Mouse (Mus musculus) hindbrain, embryonic 13.5 days (tissue): Measurements from ENCODE around the gene Phlpp1. TPM values are rescaled to one million over a fixed set of nuclear protein-coding genes. Genes with fewer than 3 reads are reported as not detected.

Experiments
- ATAC-seq: fragments of 200-750 bp; cut with Nextera tagmentation; 2 replicates; pipeline ENCODE4 v1.8.0; 2017; ENCODE audit warnings: moderate TSS enrichment; ENCODE audit not compliant: low FRiP score
- H3K27ac ChIP-seq: fragments of 300-500 bp; sonication (generic); 2 replicates; pipeline ENCODE4 v1.5.1; 2015; ENCODE audit warnings: inconsistent platforms, mild to moderate bottlenecking, moderate library complexity
- H3K27me3 ChIP-seq: fragments of 300-500 bp; sonication (generic); 2 replicates; pipeline ENCODE4 v1.6.1; 2015; ENCODE audit warnings: mild to moderate bottlenecking, inconsistent platforms
- H3K36me3 ChIP-seq: fragments of 300-500 bp; sonication (generic); 2 replicates; pipeline ENCODE4 v1.6.1; 2015; ENCODE audit warnings: mild to moderate bottlenecking, inconsistent platforms
- H3K4me1 ChIP-seq: fragments of 300-500 bp; sonication (generic); replicated peaks from 2 replicates; pipeline ENCODE4 v1.6.1; 2015; ENCODE audit warnings: inconsistent platforms
- H3K4me2 ChIP-seq: fragments of 300-500 bp; sonication (generic); 2 replicates; pipeline ENCODE4 v1.6.1; 2015; ENCODE audit warnings: inconsistent platforms, mild to moderate bottlenecking, moderate library complexity
- H3K4me3 ChIP-seq: fragments of 300-500 bp; sonication (generic); 2 replicates; pipeline ENCODE4 v1.5.1; 2015; ENCODE audit warnings: mild to moderate bottlenecking, inconsistent platforms
- H3K9ac ChIP-seq: fragments of 300-500 bp; sonication (generic); 2 replicates; pipeline ENCODE4 v1.6.1; 2015; ENCODE audit warnings: mild to moderate bottlenecking, inconsistent platforms
- H3K9me3 ChIP-seq: fragments of 300-500 bp; sonication (generic); 2 replicates; pipeline ENCODE4 v1.6.1; 2016; ENCODE audit warnings: inconsistent platforms
- WGBS: fragments of 180-500 bp; shearing (Covaris S2); methylation state at CpG from one replicate; pipeline ENCODE4 v1.1.7; 2015; 5-methylcytosine and 5-hydroxymethylcytosine counted together
- polyA plus RNA-seq: library from polyadenylated mRNA; unstranded; fragments of >200 nt; fragmentation: Nextera tagmentation; extraction: Ambion mirVana; gene quantifications from 2 replicates; pipeline ENCODE4 v1.2.1, GENCODE M21; 2015

Gene Phlpp1
- polyA plus RNA-seq, 1 experiment from 2014 or later, result 6.8 TPM

- WGBS, result 82% methylated on average over 3 of the region's 3 CpGs
- no peak for ATAC-seq
Observed at GRCm38 (mm10) chr1:106349116-106349515, 177.6 kb downstream of the Phlpp1 start.

GRCm38 (mm10) chr1:106351512-106351911 is 180.0 kb downstream of the Phlpp1 start:
- no peak overlapping the region for H3K9ac ChIP-seq
- H3K36me3 ChIP-seq, result peaks cover 18% of the 10 kb centered on the region
- H3K4me2 ChIP-seq, result no peak overlapping the region
- ATAC-seq, result no peak
- H3K4me3 ChIP-seq, result no peak overlapping the region
- H3K4me1 ChIP-seq, result no peaks in the 10 kb centered on the region
- no peak overlapping the region for H3K27ac ChIP-seq
- H3K27me3 ChIP-seq, result no peaks in the 10 kb centered on the region
- H3K9me3 ChIP-seq, result no peaks in the 10 kb centered on the region
- WGBS, result 87% methylated on average over 2 of the region's 2 CpGs

More at GRCm38 (mm10) chr1:106349116-106349515, 177.6 kb downstream of the Phlpp1 start:
- H3K9me3 ChIP-seq, result no peaks in the 10 kb centered on the region
- H3K27me3 ChIP-seq, result no peaks in the 10 kb centered on the region
- H3K36me3 ChIP-seq, result peaks cover 30% of the 10 kb centered on the region
- H3K9ac ChIP-seq, result no peak overlapping the region
- H3K4me1 ChIP-seq, result no peaks in the 10 kb centered on the region
- no peak overlapping the region for H3K27ac ChIP-seq
- no peak overlapping the region for H3K4me2 ChIP-seq
- H3K4me3 ChIP-seq, result no peak overlapping the region

- Histone ChIP-seq H3K9ac (no peak overlapping the region), H3K4me3 (no peak overlapping the region), H3K27me3 (no peaks in the 10 kb centered on the region), H3K9me3 (no peaks in the 10 kb centered on the region), H3K4me1 (no peaks in the 10 kb centered on the region), H3K27ac (no peak overlapping the region), H3K4me2 (no peak overlapping the region), H3K36me3 (peaks cover 12% of the 10 kb centered on the region)
- no peak for ATAC-seq
- WGBS, result 90% methylated on average over 2 of the region's 2 CpGs
Observed at GRCm38 (mm10) chr1:106352801-106353511, 181.4 kb downstream of the Phlpp1 start.

- 89% methylated on average over 4 of the region's 4 CpGs for WGBS
Observed at GRCm38 (mm10) chr1:106353993-106354392, 182.4 kb downstream of the Phlpp1 start.

GRCm38 (mm10) chr1:106359474-106359873 is 187.9 kb downstream of the Phlpp1 start:
- no peak for ATAC-seq
- H3K4me1 ChIP-seq, result no peaks in the 10 kb centered on the region
- peaks cover 16% of the 10 kb centered on the region for H3K36me3 ChIP-seq
- no peak overlapping the region for H3K4me3 ChIP-seq
- H3K27me3 ChIP-seq, result no peaks in the 10 kb centered on the region
- no peak overlapping the region for H3K4me2 ChIP-seq
- H3K27ac ChIP-seq, result no peak overlapping the region
- no peaks in the 10 kb centered on the region for H3K9me3 ChIP-seq
- no peak overlapping the region for H3K9ac ChIP-seq

More at GRCm38 (mm10) chr1:106353993-106354392, 182.4 kb downstream of the Phlpp1 start:
- Histone ChIP-seq H3K4me1 (no peaks in the 10 kb centered on the region), H3K36me3 (peaks cover 13% of the 10 kb centered on the region), H3K27me3 (no peaks in the 10 kb centered on the region), H3K4me2 (no peak overlapping the region), H3K27ac (no peak overlapping the region), H3K9ac (no peak overlapping the region), H3K9me3 (no peaks in the 10 kb centered on the region), H3K4me3 (no peak overlapping the region)
- no peak for ATAC-seq

GRCm38 (mm10) chr1:106362841-106363604 is 191.5 kb downstream of the Phlpp1 start:
- H3K4me3 ChIP-seq, result no peak overlapping the region
- no peaks in the 10 kb centered on the region for H3K27me3 ChIP-seq
- no peak overlapping the region for H3K4me2 ChIP-seq
- H3K4me1 ChIP-seq, result no peaks in the 10 kb centered on the region
- no peak for ATAC-seq
- 86% methylated on average over 3 of the region's 3 CpGs for WGBS
- H3K9ac ChIP-seq, result no peak overlapping the region
- H3K27ac ChIP-seq, result no peak overlapping the region
- no peaks in the 10 kb centered on the region for H3K9me3 ChIP-seq
- peaks cover 17% of the 10 kb centered on the region for H3K36me3 ChIP-seq

GRCm38 (mm10) chr1:106369330-106369729 is 197.8 kb downstream of the Phlpp1 start:
- WGBS, result 86% methylated on average over 3 of the region's 3 CpGs
- H3K27ac ChIP-seq, result no peak overlapping the region
- peaks cover 16% of the 10 kb centered on the region for H3K36me3 ChIP-seq
- no peak overlapping the region for H3K4me3 ChIP-seq
- no peaks in the 10 kb centered on the region for H3K4me1 ChIP-seq
- no peak overlapping the region for H3K4me2 ChIP-seq
- H3K27me3 ChIP-seq, result no peaks in the 10 kb centered on the region
- no peak for ATAC-seq
- no peaks in the 10 kb centered on the region for H3K9me3 ChIP-seq
- no peak overlapping the region for H3K9ac ChIP-seq

GRCm38 (mm10) chr1:106372446-106372845 is 200.9 kb downstream of the Phlpp1 start:
- no peak overlapping the region for H3K27ac ChIP-seq
- H3K4me3 ChIP-seq, result no peak overlapping the region
- no peaks in the 10 kb centered on the region for H3K4me1 ChIP-seq
- H3K27me3 ChIP-seq, result no peaks in the 10 kb centered on the region
- 84% methylated on average over 2 of the region's 2 CpGs for WGBS
- peaks cover 15% of the 10 kb centered on the region for H3K36me3 ChIP-seq
- ATAC-seq, result no peak
- no peak overlapping the region for H3K9ac ChIP-seq
- no peak overlapping the region for H3K4me2 ChIP-seq
- no peaks in the 10 kb centered on the region for H3K9me3 ChIP-seq

- Histone ChIP-seq H3K27ac (no peak overlapping the region), H3K36me3 (peaks cover 18% of the 10 kb centered on the region), H3K4me2 (no peak overlapping the region), H3K4me1 (no peaks in the 10 kb centered on the region), H3K9me3 (no peaks in the 10 kb centered on the region), H3K27me3 (no peaks in the 10 kb centered on the region), H3K9ac (no peak overlapping the region), H3K4me3 (no peak overlapping the region)
- whole genome bisulfite sequencing, result 96% methylated on average over 1 of the region's 1 CpGs
- no peak for ATAC-seq
Observed at GRCm38 (mm10) chr1:106373656-106374055, 202.1 kb downstream of the Phlpp1 start.

- no peak overlapping the region for H3K9ac ChIP-seq
- ATAC-seq, result no peak
- WGBS, result 98% methylated on average over 2 of the region's 2 CpGs
- peaks cover 14% of the 10 kb centered on the region for H3K36me3 ChIP-seq
- H3K27me3 ChIP-seq, result no peaks in the 10 kb centered on the region
- no peak overlapping the region for H3K4me2 ChIP-seq
- no peaks in the 10 kb centered on the region for H3K4me1 ChIP-seq
- H3K4me3 ChIP-seq, result no peak overlapping the region
- no peak overlapping the region for H3K27ac ChIP-seq
- no peaks in the 10 kb centered on the region for H3K9me3 ChIP-seq
Observed at GRCm38 (mm10) chr1:106374274-106374673, 202.7 kb downstream of the Phlpp1 start.

- WGBS, result 82% methylated on average over 4 of the region's 4 CpGs
- H3K27ac ChIP-seq, result no peak overlapping the region
- H3K36me3 ChIP-seq, result peaks cover 8% of the 10 kb centered on the region
- no peak for ATAC-seq
- no peak overlapping the region for H3K4me3 ChIP-seq
- no peak overlapping the region for H3K9ac ChIP-seq
- no peak overlapping the region for H3K4me2 ChIP-seq
- H3K27me3 ChIP-seq, result no peaks in the 10 kb centered on the region
- H3K4me1 ChIP-seq, result peaks cover 3% of the 10 kb centered on the region; the same call in 1 of the 2 replicates
- no peaks in the 10 kb centered on the region for H3K9me3 ChIP-seq
Observed at GRCm38 (mm10) chr1:106374971-106375370, 203.4 kb downstream of the Phlpp1 start.

GRCm38 (mm10) chr1:106376003-106376402 is 204.5 kb downstream of the Phlpp1 start:
- peaks cover 10% of the 10 kb centered on the region for H3K36me3 ChIP-seq
- H3K4me2 ChIP-seq, result no peak overlapping the region
- no peak overlapping the region for H3K27ac ChIP-seq
- H3K4me1 ChIP-seq, result peaks cover 9% of the 10 kb centered on the region; the same call in 1 of the 2 replicates
- H3K9ac ChIP-seq, result no peak overlapping the region
- WGBS, result 83% methylated on average over 3 of the region's 3 CpGs
- no peak overlapping the region for H3K4me3 ChIP-seq
- no peak for ATAC-seq
- no peaks in the 10 kb centered on the region for H3K27me3 ChIP-seq
- H3K9me3 ChIP-seq, result no peaks in the 10 kb centered on the region
